Mouse (Mus musculus) gastrocnemius, postnatal 4 days (tissue): ENCODE measurements around the gene Gjd3. TPM values are rescaled to one million over a fixed set of nuclear protein-coding genes. Genes with fewer than 3 reads are reported as not detected.

Source experiments
- DNase-seq, 2 experiments: peaks; one replicate each; pipeline ENCODE4 v3.0.0; 2021 to 2022; ENCODE audit warnings: low spot score in 2 of 2, mixed read lengths in 2 of 2
- total RNA-seq, 2 experiments: library from RNA; stranded (reverse); gene quantifications; 2 replicates each; pipeline ENCODE4 v1.2.3; 2021

Gjd3 gene
- total RNA-seq, 2 experiments from 2014 or later = 0.69 TPM; not detected in 1

- DNase-seq = no peak
Measured at GRCm38 (mm10) chr11:98981289-98981996, 1.4 kb downstream of the Gjd3 start.

GRCm38 (mm10) chr11:98979356-98979755 is 3.5 kb downstream of the Gjd3 start:
- DNase-seq = no peak

GRCm38 (mm10) chr11:98978526-98979148 is 4.2 kb downstream of the Gjd3 start:
- DNase-seq = no peak

DNA sequence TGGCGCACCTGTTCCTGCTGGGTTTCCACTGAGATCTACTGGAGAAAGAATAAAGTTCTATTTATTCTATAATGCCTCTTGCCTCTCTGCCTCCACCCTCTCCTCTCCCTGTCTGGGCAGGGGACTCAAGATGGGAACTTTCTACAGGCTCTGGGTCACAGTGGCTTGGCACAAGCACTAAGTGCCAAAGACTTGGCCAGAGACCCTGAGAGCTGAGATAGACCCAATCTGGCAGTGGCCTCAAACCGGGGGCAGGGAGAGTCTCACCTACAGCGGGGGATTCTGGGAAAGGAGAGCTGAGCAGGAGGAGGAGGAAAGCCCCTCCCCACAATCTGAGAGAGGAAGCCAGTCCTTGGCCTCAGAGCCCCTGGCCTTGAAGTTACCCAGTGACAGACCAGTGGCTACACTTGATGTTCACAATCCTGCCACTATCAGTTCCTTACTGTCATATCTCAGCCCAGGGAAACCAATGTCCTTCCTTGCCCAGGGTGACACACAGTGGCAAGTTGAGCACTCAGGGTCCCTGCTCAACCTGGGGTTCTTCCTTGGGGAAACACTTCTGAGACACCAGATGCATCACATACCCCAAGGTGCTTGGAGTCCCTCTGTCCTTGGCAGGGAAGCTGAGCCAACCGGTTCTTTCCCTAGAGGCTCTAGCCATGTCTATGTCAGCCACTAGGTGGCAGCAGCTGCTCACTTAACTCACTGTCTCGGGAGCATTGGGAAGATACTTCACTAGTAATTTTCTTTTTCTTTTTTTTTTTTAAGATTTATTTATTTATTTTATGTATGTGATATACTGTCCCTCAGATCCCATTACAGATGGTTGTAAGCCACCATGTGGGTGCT is 7.7 kb downstream of the Gjd3 start:
- peak in 1 of 2 experiments; percentile 65 for DNase-seq

DNA sequence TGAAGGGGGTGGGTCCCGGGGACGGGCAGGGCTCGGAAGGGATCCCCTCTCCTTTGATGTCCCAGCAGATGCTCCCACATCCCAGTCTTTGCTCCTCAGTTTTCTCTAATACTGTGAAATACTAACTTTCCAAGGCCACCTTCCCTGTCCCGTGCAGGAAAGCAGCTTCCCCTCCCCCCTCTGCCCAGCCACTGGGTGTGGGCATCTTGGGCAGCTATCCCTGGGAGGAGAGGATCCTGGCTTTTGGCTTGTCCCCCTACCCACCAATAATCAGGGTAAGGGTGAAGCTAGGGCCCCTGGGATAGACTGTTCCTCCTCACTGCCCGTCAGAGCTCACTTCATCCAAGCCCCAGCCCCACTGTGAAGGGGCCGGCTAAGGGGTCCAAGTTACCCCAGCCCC is 8.6 kb downstream of the Gjd3 start:
- DNase-seq = no peak

- DNase-seq = peak in 1 of 2 experiments; percentile 31
Measured at GRCm38 (mm10) chr11:98973584-98973983, 9.2 kb downstream of the Gjd3 start.

GRCm38 (mm10) chr11:98972801-98973360 is 9.9 kb downstream of the Gjd3 start:
- DNase-seq = no peak

DNA sequence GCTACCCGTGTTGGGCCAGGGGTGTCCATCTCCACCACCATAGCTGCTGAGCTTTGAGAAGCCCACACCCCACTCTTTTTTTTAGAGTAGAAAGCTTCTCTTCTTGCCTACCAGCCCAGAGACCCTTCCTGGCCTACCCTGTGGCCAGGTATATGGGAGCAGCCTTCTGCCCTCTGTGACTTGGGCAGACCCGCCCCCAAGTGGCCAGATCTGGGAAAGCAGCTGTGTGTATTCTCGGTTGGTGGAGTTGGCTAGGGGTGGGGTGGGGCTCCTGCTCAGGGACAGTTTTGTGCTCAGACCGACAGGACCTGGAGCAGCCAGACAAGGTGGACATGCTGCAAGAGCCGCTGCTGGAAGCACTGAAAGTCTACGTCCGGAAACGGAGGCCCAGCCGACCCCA is 10.6 kb downstream of the Gjd3 start:
- DNase-seq = peak; percentile 76 to 84

DNA sequence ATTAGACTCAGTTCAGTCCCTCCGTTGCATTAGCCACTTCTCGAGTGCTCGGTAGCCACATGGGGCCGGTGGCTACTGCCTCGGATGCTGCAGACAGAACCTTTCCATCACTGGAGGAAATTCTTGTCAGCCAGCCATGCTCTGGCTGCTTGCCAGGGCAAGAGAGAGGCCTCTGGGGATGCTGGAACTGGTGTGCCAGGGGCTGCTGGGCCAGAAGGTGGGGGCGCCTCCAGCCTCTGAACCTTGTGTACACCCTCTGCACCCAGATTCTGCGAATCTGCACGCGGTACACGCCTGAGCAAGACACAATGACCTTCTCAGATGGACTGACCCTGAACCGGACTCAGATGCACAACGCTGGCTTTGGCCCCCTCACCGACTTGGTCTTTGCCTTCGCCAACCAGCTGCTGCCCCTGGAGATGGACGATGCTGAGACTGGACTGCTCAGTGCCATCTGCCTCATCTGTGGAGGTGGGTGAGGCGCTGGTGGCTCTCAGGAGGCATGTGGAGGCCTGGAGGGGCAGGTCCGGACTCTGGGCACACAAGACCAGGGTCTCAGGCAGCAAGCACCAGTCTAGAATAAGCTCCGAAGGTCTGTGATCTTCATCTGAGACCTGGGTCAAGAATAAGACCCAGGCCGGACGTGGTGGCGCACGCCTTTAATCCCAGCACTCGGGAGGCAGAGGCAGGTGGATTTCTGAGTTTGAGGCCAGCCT is 11.3 kb downstream of the Gjd3 start:
- DNase-seq = peak in 1 of 2 experiments; percentile 68

DNA sequence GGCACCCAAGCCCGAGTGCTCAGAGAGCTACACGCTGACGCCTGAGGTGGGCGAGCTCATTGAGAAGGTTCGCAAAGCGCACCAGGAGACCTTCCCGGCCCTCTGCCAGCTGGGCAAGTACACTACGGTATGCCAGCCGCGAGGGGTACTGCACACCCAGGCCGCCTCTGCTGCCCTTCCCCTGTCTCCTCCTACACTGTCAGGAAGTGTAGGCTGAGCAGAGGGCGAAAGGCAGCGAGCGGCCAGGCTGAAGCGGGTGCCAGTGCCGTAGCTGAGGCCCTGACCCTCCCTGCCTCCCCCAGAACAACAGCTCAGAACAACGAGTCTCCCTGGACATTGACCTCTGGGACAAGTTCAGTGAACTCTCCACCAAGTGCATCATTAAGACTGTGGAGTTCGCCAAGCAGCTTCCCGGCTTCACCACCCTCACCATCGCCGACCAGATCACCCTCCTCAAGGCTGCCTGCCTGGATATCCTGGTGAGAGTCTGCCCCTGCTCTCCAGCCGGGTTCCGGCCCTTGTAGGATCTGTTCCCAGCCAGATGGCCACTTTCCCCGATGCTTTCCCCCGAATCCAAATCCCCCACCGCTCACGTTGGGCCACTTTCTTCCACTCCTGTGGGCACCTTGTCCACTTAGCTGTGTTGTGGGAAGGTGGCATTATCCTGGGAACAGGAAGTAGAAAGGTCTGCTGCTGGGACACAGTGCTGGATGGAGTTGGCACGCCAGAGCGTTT is 12.5 kb downstream of the Gjd3 start:
- DNase-seq = peak in 1 of 2 experiments; percentile 21

DNA sequence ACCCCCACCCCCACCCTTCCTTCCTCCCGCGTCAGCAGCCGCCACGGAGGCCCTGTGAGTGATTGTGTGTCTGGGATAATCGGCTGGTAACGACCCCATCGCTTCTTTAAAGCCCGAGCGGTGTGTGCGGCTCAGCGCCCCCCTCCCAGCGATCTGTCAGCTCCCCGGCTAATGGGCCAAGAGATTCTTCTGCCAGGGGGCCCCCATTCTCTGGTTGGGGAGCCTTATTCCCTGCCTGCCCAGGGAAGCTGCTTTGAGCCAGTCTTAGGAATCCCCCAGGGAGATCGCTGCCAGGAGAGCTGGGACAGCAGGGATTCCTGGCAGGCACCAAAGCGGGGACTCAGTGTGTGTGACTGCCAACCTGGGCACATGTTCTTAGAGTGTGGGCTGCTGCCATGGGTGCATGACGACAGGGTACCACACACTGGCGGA is 13.3 kb downstream of the Gjd3 start:
- peak in 1 of 2 experiments; percentile 40 for DNase-seq

DNA sequence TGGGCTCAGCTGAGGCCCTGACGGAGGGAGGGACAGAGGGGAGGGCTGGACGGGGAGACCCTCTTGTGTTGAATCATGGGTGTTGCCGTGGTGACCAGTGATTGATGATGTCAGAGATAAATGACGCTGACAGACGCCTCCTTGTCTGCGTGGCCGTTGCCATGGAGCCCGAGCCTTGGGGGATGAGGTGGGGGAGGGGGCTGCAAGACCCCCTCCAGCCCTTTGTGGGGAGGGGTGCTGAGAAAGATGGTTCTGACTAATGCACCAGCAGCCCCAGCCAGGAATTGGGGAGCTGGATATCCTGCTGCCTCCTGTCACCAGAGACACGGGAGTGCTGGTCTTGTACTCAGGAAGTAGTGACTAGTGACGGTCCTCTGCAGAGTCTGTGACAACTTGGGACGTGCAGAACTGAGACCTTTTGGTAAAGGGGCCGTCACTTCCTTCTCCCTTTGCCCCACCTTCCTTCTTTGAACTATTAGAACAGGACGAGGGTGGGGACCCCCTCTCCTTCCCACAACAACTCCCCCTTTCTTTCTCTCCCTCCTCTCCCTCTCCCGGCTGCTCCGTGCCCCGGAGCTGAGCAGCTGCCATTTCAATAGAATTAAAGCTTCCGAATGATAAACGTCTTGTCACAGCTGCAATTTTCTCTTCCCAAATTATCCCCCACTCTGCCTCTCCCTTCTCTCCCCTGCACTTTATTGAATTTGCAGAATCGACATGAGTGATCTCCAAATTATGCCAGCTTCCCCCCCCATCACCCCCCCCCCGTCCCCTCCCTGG is 13.9 kb downstream of the Gjd3 start:
- DNase-seq = peak in 1 of 2 experiments; percentile 9

- DNase-seq = peak in 1 of 2 experiments; percentile 20
Measured at GRCm38 (mm10) chr11:98968079-98968478, 14.7 kb downstream of the Gjd3 start.

- peak in 1 of 2 experiments; percentile 79 for DNase-seq
Measured at GRCm38 (mm10) chr11:98966499-98967141, 16.2 kb downstream of the Gjd3 start.

GRCm38 (mm10) chr11:98965416-98966077 is 17.3 kb downstream of the Gjd3 start:
- DNase-seq = no peak

GRCm38 (mm10) chr11:98964616-98965415 is 18.0 kb downstream of the Gjd3 start:
- DNase-seq = no peak

GRCm38 (mm10) chr11:98964201-98964615 is 18.6 kb downstream of the Gjd3 start:
- no peak for DNase-seq
